Mouse (Mus musculus): ENCODE data around the gene Zfr2. TPM values are rescaled to one million over a fixed set of nuclear protein-coding genes. Genes with fewer than 3 reads are reported as not detected.

Zfr2 gene
- total and polyA plus RNA-seq, 3 experiments = 1.9 to 7.1 (median 2.6) TPM

GRCm38 (mm10) chr10:81298369-81299100, 65.6 kb downstream of the Zfr2 start:
- DNase-seq (ENCODE audit: low spot score) (no peak), ATAC-seq (ENCODE audit: extremely low read depth, insufficient number of reproducible peaks, low FRiP score, poor library complexity, severe bottlenecking) (no peak)
- H3K27me3 ChIP-seq (ENCODE audit: insufficient read depth, low read length) = no peaks in the 10 kb centered on the region
- peak overlapping the region; percentile 66; the same call in 1 of the 2 replicates for H3K4me3 ChIP-seq (ENCODE audit: low read depth, low read length)
- peaks cover 100% of the 10 kb centered on the region for H3K4me1 ChIP-seq (ENCODE audit: insufficient read depth, low read depth, low read length)
- peaks cover 93% of the 10 kb centered on the region for H3K36me3 ChIP-seq (replicated peaks)
- no peaks in the 10 kb centered on the region for H3K9me3 ChIP-seq (replicated peaks)
- TF ChIP-seq GATA1 (IDR thresholded peaks at IDR 0.05; ENCODE audit: borderline replicate concordance, low read length) = no peak
- TF ChIP-seq CTCF (IDR thresholded peaks at IDR 0.05; ENCODE audit: low read depth, low read length) = no peak
- no peak for TF ChIP-seq GATA2 (IDR thresholded peaks at IDR 0.05; ENCODE audit: borderline replicate concordance, low read depth, low read length)

- H3K9me3 ChIP-seq (replicated peaks) = no peaks in the 10 kb centered on the region
- H3K4me1 ChIP-seq (ENCODE audit: insufficient read depth, low read depth, low read length) = peaks cover 99% of the 10 kb centered on the region
- TF ChIP-seq GATA1 (IDR thresholded peaks at IDR 0.05; ENCODE audit: borderline replicate concordance, low read length) (no peak), POLR2AphosphoS5 (IDR thresholded peaks at IDR 0.05; ENCODE audit: insufficient replicate concordance, low read depth, low read length) (no peak), GATA2 (IDR thresholded peaks at IDR 0.05; ENCODE audit: borderline replicate concordance, low read depth, low read length) (no peak), TAL1 (conservative IDR thresholded peaks at IDR 0.05; ENCODE audit: low read depth, low read length) (no peak), CTCF (IDR thresholded peaks at IDR 0.05; ENCODE audit: low read depth, low read length) (no peak)
- H3K36me3 ChIP-seq (replicated peaks) = peaks cover 94% of the 10 kb centered on the region
- peak overlapping the region; percentile 36; the same call in 1 of the 2 replicates for H3K4me3 ChIP-seq (ENCODE audit: low read depth, low read length)
- DNase-seq (ENCODE audit: low spot score) (no peak), ATAC-seq (ENCODE audit: extremely low read depth, insufficient number of reproducible peaks, low FRiP score, poor library complexity, severe bottlenecking) (no peak)
- H3K27me3 ChIP-seq (ENCODE audit: insufficient read depth, low read length) = no peaks in the 10 kb centered on the region
These were observed 66.8 kb downstream of the Zfr2 start for GRCm38 (mm10) chr10:81299585-81300351.

GRCm38 (mm10) chr10:81300352-81300907, 67.5 kb downstream of the Zfr2 start:
- Histone ChIP-seq H3K36me3 (replicated peaks) (peaks cover 94% of the 10 kb centered on the region), H3K9me3 (replicated peaks) (no peaks in the 10 kb centered on the region), H3K27me3 (ENCODE audit: insufficient read depth, low read length) (no peaks in the 10 kb centered on the region), H3K4me3 (ENCODE audit: low read depth, low read length) (peak overlapping the region; percentile 36; the same call in 1 of the 2 replicates), H3K4me1 (ENCODE audit: insufficient read depth, low read depth, low read length) (peaks cover 99% of the 10 kb centered on the region)
- TF ChIP-seq TAL1 (conservative IDR thresholded peaks at IDR 0.05; ENCODE audit: low read depth, low read length) = no peak
- ATAC-seq (ENCODE audit: extremely low read depth, insufficient number of reproducible peaks, low FRiP score, poor library complexity, severe bottlenecking) (no peak), DNase-seq (ENCODE audit: low spot score) (no peak)

- ATAC-seq (ENCODE audit: extremely low read depth, insufficient number of reproducible peaks, low FRiP score, poor library complexity, severe bottlenecking) (no peak), DNase-seq (ENCODE audit: low spot score) (no peak)
- no peak overlapping the region; the same call in 1 of the 2 replicates for H3K4me3 ChIP-seq (ENCODE audit: low read depth, low read length)
- H3K4me1 ChIP-seq (ENCODE audit: insufficient read depth, low read depth, low read length) = peaks cover 97% of the 10 kb centered on the region
- TF ChIP-seq CTCF (IDR thresholded peaks at IDR 0.05; ENCODE audit: low read depth, low read length) (no peak), GATA2 (IDR thresholded peaks at IDR 0.05; ENCODE audit: borderline replicate concordance, low read depth, low read length) (no peak), POLR2AphosphoS5 (IDR thresholded peaks at IDR 0.05; ENCODE audit: insufficient replicate concordance, low read depth, low read length) (no peak), GATA1 (IDR thresholded peaks at IDR 0.05; ENCODE audit: borderline replicate concordance, low read length) (no peak)
- H3K27me3 ChIP-seq (ENCODE audit: insufficient read depth, low read length) = no peaks in the 10 kb centered on the region
- no peaks in the 10 kb centered on the region for H3K9me3 ChIP-seq (replicated peaks)
- H3K36me3 ChIP-seq (replicated peaks) = peaks cover 94% of the 10 kb centered on the region
These were observed 68.4 kb downstream of the Zfr2 start for GRCm38 (mm10) chr10:81301321-81301720.

Other genes with a start within 250 kb of the Zfr2 start
Only the 20 nearest of the 32 such genes appear.
- not detected in 2 replicates for gene Creb3l3, start 134.3 kb upstream of the Zfr2 start, total RNA-seq (2014; fragmentation: Nextera tagmentation)
- 0.29 TPM in 1 of 2 replicates, not detected in the other for gene Creb3l3, start 134.3 kb upstream of the Zfr2 start, total RNA-seq (2017)
- not detected in 2 replicates for gene Creb3l3, start 134.3 kb upstream of the Zfr2 start, polyA plus RNA-seq (2012)
- 35.9 and 52.2 TPM in 2 replicates for gene Map2k2, start 127.2 kb upstream of the Zfr2 start, total RNA-seq (2014; fragmentation: Nextera tagmentation)
- gene Map2k2, start 127.2 kb upstream of the Zfr2 start, total RNA-seq (2017) = 63.5 and 76.7 TPM in 2 replicates
- gene Map2k2, start 127.2 kb upstream of the Zfr2 start, polyA plus RNA-seq (2012) = 272 and 393 TPM in 2 replicates
- 27.7 and 31.1 TPM in 2 replicates for gene Zbtb7a, start 97.9 kb upstream of the Zfr2 start, total RNA-seq (2014; fragmentation: Nextera tagmentation)
- 6.4 and 7.1 TPM in 2 replicates for gene Zbtb7a, start 97.9 kb upstream of the Zfr2 start, total RNA-seq (2017)
- 75.7 and 79.1 TPM in 2 replicates for gene Zbtb7a, start 97.9 kb upstream of the Zfr2 start, polyA plus RNA-seq (2012)
- 28.6 and 34.4 TPM in 2 replicates for gene Pias4, start 65.2 kb upstream of the Zfr2 start, total RNA-seq (2014; fragmentation: Nextera tagmentation)
- 21.2 and 24.8 TPM in 2 replicates for gene Pias4, start 65.2 kb upstream of the Zfr2 start, total RNA-seq (2017)
- 62.7 and 70.5 TPM in 2 replicates for gene Pias4, start 65.2 kb upstream of the Zfr2 start, polyA plus RNA-seq (2012)
- gene Eef2, start 56.5 kb upstream of the Zfr2 start, total RNA-seq (2014; fragmentation: Nextera tagmentation) = 1,577 and 1,715 TPM in 2 replicates
- gene Eef2, start 56.5 kb upstream of the Zfr2 start, total RNA-seq (2017) = 1,676 and 1,695 TPM in 2 replicates
- gene Eef2, start 56.5 kb upstream of the Zfr2 start, polyA plus RNA-seq (2012) = 2,355 and 3,878 TPM in 2 replicates
- gene Dapk3, start 50.1 kb upstream of the Zfr2 start, total RNA-seq (2014; fragmentation: Nextera tagmentation) = 34.2 and 43.3 TPM in 2 replicates
- gene Dapk3, start 50.1 kb upstream of the Zfr2 start, total RNA-seq (2017) = 39.3 and 40.8 TPM in 2 replicates
- gene Dapk3, start 50.1 kb upstream of the Zfr2 start, polyA plus RNA-seq (2012) = 69.8 and 96.7 TPM in 2 replicates
- not detected in 2 replicates for gene 4930442H23Rik, start 49.3 kb upstream of the Zfr2 start, total RNA-seq (2014; fragmentation: Nextera tagmentation)
- gene 4930442H23Rik, start 49.3 kb upstream of the Zfr2 start, total RNA-seq (2017) = not detected in 2 replicates
- gene 4930442H23Rik, start 49.3 kb upstream of the Zfr2 start, polyA plus RNA-seq (2012) = not detected in 2 replicates
- not detected in 2 replicates for gene Nmrk2, start 31.1 kb upstream of the Zfr2 start, total RNA-seq (2014; fragmentation: Nextera tagmentation)
- gene Nmrk2, start 31.1 kb upstream of the Zfr2 start, total RNA-seq (2017) = not detected in 2 replicates
- not detected in 2 replicates for gene Nmrk2, start 31.1 kb upstream of the Zfr2 start, polyA plus RNA-seq (2012)
- gene Atcay, start 2.3 kb upstream of the Zfr2 start, total RNA-seq (2014; fragmentation: Nextera tagmentation) = not detected in 2 replicates
- 0.06 and 0.11 TPM in 2 replicates for gene Atcay, start 2.3 kb upstream of the Zfr2 start, total RNA-seq (2017)
- not detected in 2 replicates for gene Atcay, start 2.3 kb upstream of the Zfr2 start, polyA plus RNA-seq (2012)
- gene Matk, start 19.8 kb downstream of the Zfr2 start, total RNA-seq (2014; fragmentation: Nextera tagmentation) = not detected in 2 replicates
- gene Matk, start 19.8 kb downstream of the Zfr2 start, total RNA-seq (2017) = 0.05 and 0.06 TPM in 2 replicates
- 0.07 TPM in 1 of 2 replicates, not detected in the other for gene Matk, start 19.8 kb downstream of the Zfr2 start, polyA plus RNA-seq (2012)
- gene Mrpl54, start 33.8 kb downstream of the Zfr2 start, total RNA-seq (2014; fragmentation: Nextera tagmentation) = 75.6 and 78.6 TPM in 2 replicates
- gene Mrpl54, start 33.8 kb downstream of the Zfr2 start, total RNA-seq (2017) = 186 and 206 TPM in 2 replicates
- 612 and 631 TPM in 2 replicates for gene Mrpl54, start 33.8 kb downstream of the Zfr2 start, polyA plus RNA-seq (2012)
- gene Apba3, start 33.8 kb downstream of the Zfr2 start, total RNA-seq (2014; fragmentation: Nextera tagmentation) = 36.2 and 44.6 TPM in 2 replicates
- gene Apba3, start 33.8 kb downstream of the Zfr2 start, total RNA-seq (2017) = 27.9 and 38.9 TPM in 2 replicates
- gene Apba3, start 33.8 kb downstream of the Zfr2 start, polyA plus RNA-seq (2012) = 113 and 130 TPM in 2 replicates
- 0.44 TPM in 1 of 2 replicates, not detected in the other for gene Tjp3, start 58.4 kb downstream of the Zfr2 start, total RNA-seq (2014; fragmentation: Nextera tagmentation)
- 1.8 and 1.9 TPM in 2 replicates for gene Tjp3, start 58.4 kb downstream of the Zfr2 start, total RNA-seq (2017)
- gene Tjp3, start 58.4 kb downstream of the Zfr2 start, polyA plus RNA-seq (2012) = 1.4 and 1.6 TPM in 2 replicates
- 58.0 and 62.2 TPM in 2 replicates for gene Pip5k1c, start 59.8 kb downstream of the Zfr2 start, total RNA-seq (2014; fragmentation: Nextera tagmentation)
- gene Pip5k1c, start 59.8 kb downstream of the Zfr2 start, total RNA-seq (2017) = 58.8 and 66.6 TPM in 2 replicates
- 266 and 331 TPM in 2 replicates for gene Pip5k1c, start 59.8 kb downstream of the Zfr2 start, polyA plus RNA-seq (2012)
- 9.0 and 11.4 TPM in 2 replicates for gene Cactin, start 87.9 kb downstream of the Zfr2 start, total RNA-seq (2014; fragmentation: Nextera tagmentation)
- gene Cactin, start 87.9 kb downstream of the Zfr2 start, total RNA-seq (2017) = 23.5 and 23.9 TPM in 2 replicates
- 77.9 and 80.5 TPM in 2 replicates for gene Cactin, start 87.9 kb downstream of the Zfr2 start, polyA plus RNA-seq (2012)
- gene Tbxa2r, start 95.6 kb downstream of the Zfr2 start, total RNA-seq (2014; fragmentation: Nextera tagmentation) = not detected in 2 replicates
- 0.06 TPM in 1 of 2 replicates, not detected in the other for gene Tbxa2r, start 95.6 kb downstream of the Zfr2 start, total RNA-seq (2017)
- 0.06 TPM in 1 of 2 replicates, not detected in the other for gene Tbxa2r, start 95.6 kb downstream of the Zfr2 start, polyA plus RNA-seq (2012)
- gene Gipc3, start 110.1 kb downstream of the Zfr2 start, total RNA-seq (2014; fragmentation: Nextera tagmentation) = not detected in 2 replicates
- gene Gipc3, start 110.1 kb downstream of the Zfr2 start, total RNA-seq (2017) = 0.11 TPM in 1 of 2 replicates, not detected in the other
- not detected in 2 replicates for gene Gipc3, start 110.1 kb downstream of the Zfr2 start, polyA plus RNA-seq (2012)
- gene Hmg20b, start 117.3 kb downstream of the Zfr2 start, total RNA-seq (2014; fragmentation: Nextera tagmentation) = 36.7 and 39.2 TPM in 2 replicates
- gene Hmg20b, start 117.3 kb downstream of the Zfr2 start, total RNA-seq (2017) = 12.0 and 21.9 TPM in 2 replicates
- gene Hmg20b, start 117.3 kb downstream of the Zfr2 start, polyA plus RNA-seq (2012) = 142 and 193 TPM in 2 replicates
- 14.3 and 14.4 TPM in 2 replicates for gene Mfsd12, start 124.3 kb downstream of the Zfr2 start, total RNA-seq (2014; fragmentation: Nextera tagmentation)
- gene Mfsd12, start 124.3 kb downstream of the Zfr2 start, total RNA-seq (2017) = 13.1 and 14.6 TPM in 2 replicates
- gene Mfsd12, start 124.3 kb downstream of the Zfr2 start, polyA plus RNA-seq (2012) = 46.7 and 48.2 TPM in 2 replicates
- 2.0 TPM in 1 of 2 replicates, not detected in the other for gene 4930404N11Rik, start 132.7 kb downstream of the Zfr2 start, total RNA-seq (2014; fragmentation: Nextera tagmentation)
- gene 4930404N11Rik, start 132.7 kb downstream of the Zfr2 start, total RNA-seq (2017) = 0.17 and 1.2 TPM in 2 replicates
- 0.52 and 0.65 TPM in 2 replicates for gene 4930404N11Rik, start 132.7 kb downstream of the Zfr2 start, polyA plus RNA-seq (2012)